Mouse (Mus musculus) ES-Bruce4 (cell line): Measurements from ENCODE around the gene Gpr156. TPM values are rescaled to one million over a fixed set of nuclear protein-coding genes. Genes with fewer than 3 reads are reported as not detected.
"Not testable (repeated sequence)": the region's sequence is repeated elsewhere in the genome, so short reads cannot be mapped to it uniquely, and the experiment has no call there.

ENCODE experiments used
- H3K27ac ChIP-seq: 2 replicates; pipeline ENCODE4 v1.5.1; 2012; ENCODE audit warnings: low read length, inconsistent platforms; ENCODE audit not compliant: insufficient read depth
- H3K27me3 ChIP-seq: 2 replicates; pipeline ENCODE4 v1.6.1; 2012; ENCODE audit warnings: mild to moderate bottlenecking, low read length, inconsistent platforms; ENCODE audit not compliant: control insufficient read depth, poor library complexity, insufficient read depth, severe bottlenecking
- H3K36me3 ChIP-seq: 2 replicates; pipeline ENCODE4 v1.6.1; 2012; ENCODE audit warnings: inconsistent platforms, mild to moderate bottlenecking, low read length, moderate library complexity; ENCODE audit not compliant: control insufficient read depth, poor library complexity, insufficient read depth, severe bottlenecking
- H3K4me1 ChIP-seq: one replicate; pipeline ENCODE4 v1.8.1; 2011; ENCODE audit warnings: low read length; ENCODE audit not compliant: control insufficient read depth, insufficient read depth
- H3K4me3 ChIP-seq: 2 replicates; pipeline ENCODE4 v1.5.1; 2011; ENCODE audit warnings: low read depth, mild to moderate bottlenecking, low read length
- H3K9ac ChIP-seq: 2 replicates; pipeline ENCODE4 v1.6.1; 2012; ENCODE audit warnings: low read depth, mild to moderate bottlenecking, inconsistent platforms; ENCODE audit not compliant: poor library complexity, severe bottlenecking
- H3K9me3 ChIP-seq: replicated peaks from 2 replicates; pipeline ENCODE4 v1.6.1; 2012; ENCODE audit warnings: mild to moderate bottlenecking, low read length, inconsistent platforms; ENCODE audit not compliant: control insufficient read depth, poor library complexity, insufficient read depth, severe bottlenecking
- CTCF ChIP-seq: IDR thresholded peaks from one replicate; pipeline ENCODE4 v1.8.1; 2011; ENCODE audit warnings: low read depth, low read length
- EP300 ChIP-seq: IDR thresholded peaks from 2 replicates; pipeline ENCODE4 v1.6.1; 2011; ENCODE audit warnings: low read depth, low read length; ENCODE audit not compliant: insufficient read depth
- POLR2A ChIP-seq: IDR thresholded peaks from one replicate; pipeline ENCODE4 v1.8.1; 2011; ENCODE audit warnings: low read length; ENCODE audit not compliant: insufficient read depth
- polyA plus RNA-seq: library from polyadenylated mRNA; stranded (reverse); fragments of >200 nt; gene quantifications from 2 replicates; pipeline ENCODE4 v1.2.4, GENCODE M21; 2011; ENCODE audit warnings: low read depth; ENCODE audit not compliant: missing spikeins, insufficient read depth, insufficient read length

Gene Gpr156
- polyA plus RNA-seq, 1 experiment = not detected

DNA sequence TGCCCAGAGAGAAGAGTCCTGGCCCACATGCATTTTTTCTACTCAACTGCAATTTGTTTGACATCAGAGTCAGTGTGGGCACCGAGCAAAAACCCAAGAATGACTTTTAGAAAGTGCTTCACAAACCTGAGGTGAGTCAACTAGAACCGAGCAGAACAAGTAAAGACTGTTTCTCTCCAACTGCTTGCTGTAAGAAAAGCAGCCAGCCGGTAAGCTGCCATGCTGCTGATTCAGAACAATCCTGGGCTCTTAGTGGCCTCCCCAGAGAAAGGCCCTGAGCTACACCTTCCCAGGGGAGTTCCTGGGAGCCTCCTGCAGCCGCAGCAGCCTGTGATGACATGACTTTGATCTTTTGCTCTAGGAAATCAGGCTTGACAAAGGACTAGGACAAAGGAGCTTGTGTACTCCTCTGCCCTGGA is 101.7 kb downstream of the Gpr156 start:
- Histone ChIP-seq H3K9ac (no peak overlapping the region), H3K36me3 (no peaks in the 10 kb centered on the region), H3K27ac (no peak overlapping the region), H3K9me3 (no peaks in the 10 kb centered on the region), H3K27me3 (no peaks in the 10 kb centered on the region), H3K4me3 (no peak overlapping the region), H3K4me1 (no peaks in the 10 kb centered on the region)
- TF ChIP-seq POLR2A = no peak

DNA sequence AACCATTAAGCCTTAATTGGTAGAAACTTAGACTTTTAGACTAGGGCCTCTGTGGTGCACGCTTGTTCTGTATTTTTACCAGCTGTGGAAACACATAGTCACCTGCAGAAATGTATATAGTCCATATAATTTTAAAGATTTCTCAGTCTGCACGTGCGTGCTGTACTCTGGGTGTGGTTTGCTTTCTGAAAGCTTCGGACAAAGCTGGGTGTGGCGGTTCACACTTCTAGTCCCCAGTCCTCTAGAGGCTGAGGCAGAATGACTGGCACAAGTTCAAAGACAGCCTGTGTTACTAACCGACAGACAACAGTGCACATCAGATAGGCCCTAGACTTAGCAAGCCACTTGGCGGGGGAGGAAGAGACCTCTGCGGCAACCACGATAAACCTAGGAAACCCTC is 116.3 kb downstream of the Gpr156 start:
- H3K9me3 ChIP-seq = no peaks in the 10 kb centered on the region; the same call in 1 of the 2 replicates
- no peak overlapping the region for H3K27ac ChIP-seq
- no peak overlapping the region for H3K9ac ChIP-seq
- TF ChIP-seq EP300 = no peak
- no peak for TF ChIP-seq CTCF
- TF ChIP-seq POLR2A = no peak
- H3K4me3 ChIP-seq = no peak overlapping the region
- H3K4me1 ChIP-seq = no peaks in the 10 kb centered on the region
- no peaks in the 10 kb centered on the region for H3K36me3 ChIP-seq
- no peaks in the 10 kb centered on the region for H3K27me3 ChIP-seq

DNA sequence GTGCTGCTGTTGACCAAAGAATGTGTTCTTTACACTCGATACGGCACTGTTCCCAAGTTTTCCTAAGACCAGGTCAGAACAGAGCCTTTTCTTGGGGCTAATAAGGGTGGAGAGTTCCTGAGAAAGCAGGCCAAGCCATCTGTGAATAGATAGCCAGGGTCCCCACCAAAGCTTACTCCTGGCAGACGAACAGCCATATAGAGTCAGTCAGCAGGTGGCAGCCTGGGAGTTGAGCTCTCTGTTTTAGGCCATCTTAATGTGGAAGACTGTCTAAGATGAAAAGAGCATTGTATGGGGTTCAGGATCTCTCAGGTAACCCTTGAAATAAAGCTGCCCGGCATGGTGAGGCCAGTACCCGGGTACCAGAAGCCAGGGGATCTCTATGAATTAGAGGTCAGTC is 116.8 kb downstream of the Gpr156 start:
- H3K9ac ChIP-seq = no peak overlapping the region
- H3K4me1 ChIP-seq = no peaks in the 10 kb centered on the region
- TF ChIP-seq EP300 (no peak), POLR2A (no peak), CTCF (no peak)
- no peak overlapping the region for H3K4me3 ChIP-seq
- H3K27ac ChIP-seq = no peak overlapping the region
- H3K27me3 ChIP-seq = no peaks in the 10 kb centered on the region
- H3K9me3 ChIP-seq = no peaks in the 10 kb centered on the region; the same call in 1 of the 2 replicates
- H3K36me3 ChIP-seq = no peaks in the 10 kb centered on the region

DNA sequence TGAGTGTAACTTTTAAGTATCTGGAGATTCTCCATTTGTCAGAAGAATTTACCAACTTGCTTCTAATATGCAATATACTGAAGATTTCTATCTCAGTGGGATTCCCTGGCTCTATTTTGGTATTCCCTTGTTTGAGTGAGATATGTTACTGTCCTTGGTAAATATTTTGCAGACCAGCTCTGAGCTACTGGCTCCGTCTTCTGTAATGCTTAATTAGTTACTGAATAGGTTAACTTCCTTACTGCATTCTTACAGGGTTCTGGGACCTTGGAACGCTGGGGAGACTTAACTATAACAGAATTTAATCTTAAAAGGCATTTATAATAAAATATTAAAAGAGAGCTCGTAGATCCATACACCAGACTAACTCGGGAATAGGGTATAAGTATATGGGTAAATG is 121.8 kb downstream of the Gpr156 start:
- not testable (repeated sequence) for H3K4me3 ChIP-seq, H3K9ac ChIP-seq, H3K4me1 ChIP-seq, H3K27me3 ChIP-seq, H3K27ac ChIP-seq, H3K9me3 ChIP-seq, H3K36me3 ChIP-seq

DNA sequence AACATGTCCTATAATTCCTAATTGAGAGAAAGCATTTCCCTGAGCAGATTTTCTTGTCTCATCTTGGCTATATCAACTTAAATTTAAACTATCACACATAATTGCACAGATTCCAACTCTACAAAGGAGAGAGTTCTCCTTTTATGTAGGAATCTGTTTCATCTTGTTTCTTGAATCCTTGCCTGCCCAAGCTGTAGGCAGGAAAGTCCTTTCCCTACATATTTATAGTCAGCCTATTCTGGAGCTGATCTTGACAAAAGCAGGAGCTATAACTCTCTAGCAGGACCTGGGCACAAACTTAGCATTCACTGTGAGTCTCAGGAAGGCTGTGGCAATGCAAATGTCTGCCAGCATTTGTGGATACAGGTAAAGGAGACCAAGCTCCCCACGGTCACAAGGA is 125.9 kb downstream of the Gpr156 start:
- no peak for TF ChIP-seq POLR2A
- no peak for TF ChIP-seq EP300
- no peak for TF ChIP-seq CTCF
- H3K4me3 ChIP-seq = no peak overlapping the region
- H3K4me1 ChIP-seq = no peaks in the 10 kb centered on the region
- no peak overlapping the region for H3K9ac ChIP-seq
- H3K9me3 ChIP-seq = no peaks in the 10 kb centered on the region; the same call in 1 of the 2 replicates
- no peaks in the 10 kb centered on the region for H3K27me3 ChIP-seq
- no peaks in the 10 kb centered on the region for H3K36me3 ChIP-seq
- H3K27ac ChIP-seq = no peak overlapping the region

DNA sequence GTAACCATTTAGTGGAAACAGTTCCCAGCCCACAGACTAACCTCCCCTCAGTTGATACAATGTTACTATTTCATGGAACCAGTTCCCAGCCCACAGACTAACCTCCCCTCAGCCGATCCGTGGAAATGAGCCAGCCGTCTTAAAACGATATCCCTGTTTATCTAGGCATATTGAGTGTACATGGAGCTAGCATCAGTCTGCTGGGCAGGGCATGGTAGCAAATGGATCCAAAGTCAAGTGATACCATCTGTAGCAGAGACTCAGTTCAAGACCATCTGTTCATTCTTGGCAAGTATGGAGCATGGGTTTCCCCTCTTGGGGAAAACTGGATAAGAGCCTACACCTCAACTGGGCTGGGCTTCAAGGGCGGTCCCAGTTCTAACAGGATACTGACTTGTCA is 128.3 kb downstream of the Gpr156 start:
- Histone ChIP-seq H3K9me3 (no peaks in the 10 kb centered on the region), H3K27ac (no peak overlapping the region), H3K9ac (no peak overlapping the region), H3K36me3 (no peaks in the 10 kb centered on the region), H3K4me1 (no peaks in the 10 kb centered on the region), H3K27me3 (no peaks in the 10 kb centered on the region), H3K4me3 (no peak overlapping the region)
- TF ChIP-seq CTCF = no peak
